Mouse (Mus musculus): ENCODE measurements at regions not wholly inside any gene's neighbourhood (a gene's known extent, or its start where the extent isn't known, plus 50 kb on each side); places are given as distances from the start of the nearest gene placed in this dataset.

GRCm38 (mm10) chr13:107541635-107541955 lies 502.7 kb upstream of the Smim15 start:
- DNase-seq (ENCODE audit: low read depth, low spot score) = no peak

GRCm38 (mm10) chr13:107540784-107541634 lies 503.2 kb upstream of the Smim15 start:
- DNase-seq (ENCODE audit: low read depth, low spot score) = peak; percentile 67

- DNase-seq (ENCODE audit: low read depth, low spot score) = no peak
Observed at GRCm38 (mm10) chr13:107540305-107540704, 503.9 kb upstream of the Smim15 start.

DNA sequence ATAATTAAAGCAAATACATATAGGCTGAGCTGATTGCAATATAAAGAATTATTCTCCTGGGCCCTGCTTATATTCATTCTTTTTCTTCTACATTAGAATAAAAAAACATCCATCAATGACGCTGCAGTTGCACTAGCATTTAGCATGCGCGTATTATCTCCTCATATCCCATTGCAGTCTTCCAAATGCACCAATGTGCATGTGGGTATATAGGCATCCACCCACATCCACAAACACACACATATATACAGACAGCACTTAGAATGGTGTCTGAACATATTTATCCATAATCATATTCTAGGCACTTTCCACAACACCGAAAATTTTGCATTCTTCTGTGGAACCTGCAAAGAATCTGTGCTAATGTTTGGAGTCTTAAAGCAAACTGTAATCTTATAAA lies 504.4 kb upstream of the Smim15 start:
- DNase-seq (ENCODE audit: low read depth, low spot score) = no peak

DNA sequence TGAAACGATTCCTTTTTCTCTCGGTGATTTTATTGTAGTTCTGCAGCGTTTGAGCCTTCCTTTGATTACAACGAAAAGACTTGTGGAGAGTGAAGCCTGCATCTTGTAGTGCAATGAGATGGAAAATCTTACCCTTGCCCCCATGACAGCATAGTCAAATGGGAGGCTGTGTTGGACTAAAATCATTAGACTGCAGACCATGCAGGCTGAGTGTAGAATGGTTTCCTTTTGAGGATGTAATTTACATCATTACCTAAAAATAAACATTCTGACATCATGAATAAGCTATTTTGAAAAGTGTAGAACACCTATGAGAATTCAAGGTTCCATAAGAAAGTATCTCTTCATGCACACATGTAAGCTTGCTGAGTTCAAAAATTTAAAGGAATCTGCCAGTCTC lies 504.9 kb upstream of the Smim15 start:
- DNase-seq (ENCODE audit: low read depth, low spot score) = no peak

DNA sequence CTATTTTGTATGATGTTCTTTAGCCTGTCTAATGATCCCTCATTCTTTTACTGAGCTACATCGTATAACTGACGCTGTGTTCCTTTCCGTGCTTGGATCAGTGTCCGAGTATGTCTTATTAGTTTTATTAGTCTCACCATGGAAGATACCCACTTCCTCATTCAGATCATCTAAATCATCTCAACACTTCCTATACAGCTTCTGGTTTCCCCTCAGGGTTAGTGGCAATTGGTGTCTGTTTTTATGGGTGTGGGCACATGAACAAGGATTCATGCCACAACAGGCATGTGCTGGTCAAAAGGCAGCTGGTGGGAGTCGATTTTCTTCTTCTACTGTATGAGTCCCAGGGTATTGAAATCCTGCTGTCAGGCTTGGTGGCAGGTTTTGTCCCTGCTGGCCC lies 509.0 kb upstream of the Smim15 start:
- DNase-seq (ENCODE audit: low read depth, low spot score) = no peak

GRCm38 (mm10) chr13:107533323-107533722 lies 510.9 kb upstream of the Smim15 start:
- DNase-seq (ENCODE audit: low read depth, low spot score) = no peak

DNA sequence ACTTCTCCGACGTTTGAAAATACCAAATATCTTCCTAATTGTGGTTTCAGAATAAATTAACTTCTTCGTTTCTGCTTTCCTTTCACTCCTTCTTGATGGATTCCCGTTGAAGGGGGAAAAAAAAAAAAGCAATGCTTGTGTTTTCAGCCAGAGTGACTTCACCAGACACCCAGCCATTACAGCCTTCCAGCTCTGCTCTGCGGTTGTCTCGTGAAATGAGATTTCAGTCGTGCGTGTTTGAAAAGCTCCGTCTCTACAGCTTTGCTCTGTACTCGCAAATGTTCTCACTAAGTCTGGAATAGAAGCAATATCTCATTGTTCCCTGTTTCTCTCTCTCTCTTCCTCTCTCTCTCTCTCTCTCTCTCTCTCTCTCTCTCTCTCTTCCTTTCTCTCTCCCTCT lies 509.6 kb upstream of the Kif2a start:
- peak; percentile 30 for DNase-seq (ENCODE audit: low read depth, low spot score)

GRCm38 (mm10) chr13:107531026-107531425 lies 509.1 kb upstream of the Kif2a start:
- DNase-seq (ENCODE audit: low read depth, low spot score) = no peak

- DNase-seq (ENCODE audit: low read depth, low spot score) = no peak
Observed at GRCm38 (mm10) chr13:107530392-107530791, 508.5 kb upstream of the Kif2a start.

DNA sequence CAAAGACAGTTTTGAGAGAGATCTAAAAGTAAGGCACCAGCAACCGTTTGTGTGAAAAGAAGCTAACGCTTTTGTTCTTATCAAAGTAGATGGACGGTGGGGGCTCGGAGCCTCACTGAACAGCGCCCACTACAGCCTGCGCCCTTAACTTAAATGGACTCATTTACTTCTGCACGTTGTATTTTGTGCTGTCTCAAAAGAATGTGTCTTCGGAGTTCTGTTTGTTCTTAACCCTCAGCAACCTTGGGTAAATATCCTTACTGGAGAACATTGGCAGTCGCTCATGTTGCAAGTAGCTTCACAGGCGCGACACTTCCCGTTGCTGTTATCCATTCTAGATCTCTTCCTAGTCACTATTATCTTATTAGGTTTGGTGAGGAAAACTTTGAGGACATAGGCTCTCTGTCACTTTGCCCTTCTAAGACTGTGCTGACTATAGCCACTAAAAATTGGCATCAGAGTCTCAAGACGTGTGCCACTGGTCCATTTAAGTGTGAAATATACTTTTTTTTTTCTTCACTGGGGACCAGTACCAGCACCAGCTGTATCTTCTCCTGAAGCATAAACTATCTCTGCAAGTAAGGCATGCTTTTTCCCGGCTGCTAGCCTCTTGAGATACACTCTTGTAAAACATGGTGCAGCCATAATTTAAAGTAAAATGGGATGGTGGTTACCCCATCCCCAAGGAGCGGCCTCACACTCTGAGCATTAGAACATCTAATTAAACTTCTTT lies 507.0 kb upstream of the Kif2a start:
- no peak for DNase-seq (ENCODE audit: low read depth, low spot score)

DNA sequence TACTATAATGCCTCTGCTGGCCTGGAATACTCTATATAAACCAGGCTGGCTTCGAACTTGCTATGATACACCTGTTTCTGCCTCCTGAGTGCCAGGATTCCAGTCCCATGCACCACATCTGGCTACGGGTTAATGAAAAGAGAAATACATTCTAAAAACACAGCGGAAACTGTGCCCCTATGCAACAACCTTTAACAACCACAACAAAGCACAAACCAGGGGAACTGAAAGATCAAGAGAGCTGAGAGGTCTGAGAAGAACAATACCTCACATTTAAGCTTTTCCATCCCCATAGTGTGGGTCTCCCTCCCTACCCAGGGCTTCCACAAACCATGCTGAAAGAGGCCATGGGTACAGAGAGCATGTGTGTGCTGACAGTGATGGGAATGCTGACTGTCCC lies 501.0 kb upstream of the Kif2a start:
- no peak for DNase-seq (ENCODE audit: low read depth, low spot score)

GRCm38 (mm10) chr13:107514236-107514635 lies 492.3 kb upstream of the Kif2a start:
- no peak for DNase-seq (ENCODE audit: low read depth, low spot score)

GRCm38 (mm10) chr13:107513274-107514146 lies 491.6 kb upstream of the Kif2a start:
- DNase-seq (ENCODE audit: low read depth, low spot score) = no peak

DNA sequence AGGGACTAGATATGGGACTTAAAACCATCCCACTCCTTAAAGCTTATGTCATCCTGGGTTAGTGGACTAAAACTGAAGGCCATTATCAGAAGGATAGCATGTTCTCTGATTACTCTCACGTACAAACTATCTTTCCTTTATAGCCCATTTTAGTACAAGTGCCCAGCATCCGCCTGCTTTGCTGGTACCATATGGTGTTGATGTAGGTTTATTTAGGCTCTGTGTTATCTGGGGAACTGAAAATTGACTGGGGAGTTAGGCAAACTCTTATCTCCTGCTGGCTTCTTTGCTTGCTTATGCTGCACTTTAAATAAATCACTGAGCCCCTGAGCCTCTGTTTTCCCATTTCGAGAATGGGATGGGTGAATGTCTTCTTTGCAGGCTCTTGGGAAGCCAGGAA lies 485.4 kb upstream of the Kif2a start:
- DNase-seq (ENCODE audit: low read depth, low spot score) = peak; percentile 52

- no peak for DNase-seq (ENCODE audit: low read depth, low spot score)
Observed at GRCm38 (mm10) chr13:107506832-107507231, 484.9 kb upstream of the Kif2a start.

- no peak for DNase-seq (ENCODE audit: low read depth, low spot score)
Observed at GRCm38 (mm10) chr13:107505318-107505717, 483.4 kb upstream of the Kif2a start.

DNA sequence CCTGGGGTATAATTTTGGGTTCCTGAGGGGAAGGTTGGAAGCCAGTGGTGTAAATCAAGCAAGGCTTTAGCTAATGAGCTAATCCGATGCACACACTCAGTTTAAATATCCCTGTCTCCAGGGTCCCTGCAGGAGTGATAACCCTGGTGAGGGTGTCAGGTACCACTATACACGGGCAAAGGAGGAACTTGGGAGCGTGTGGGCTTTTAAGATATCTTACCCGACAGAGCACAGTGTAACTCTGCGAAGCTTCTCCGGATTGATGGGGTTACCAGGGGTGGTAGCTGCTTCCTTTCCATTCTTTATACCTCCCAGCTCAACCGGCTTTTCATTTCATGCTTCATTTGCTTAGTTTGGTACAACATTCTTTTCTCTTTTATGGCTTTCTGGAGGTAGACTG lies 480.3 kb upstream of the Kif2a start:
- DNase-seq (ENCODE audit: low read depth, low spot score) = no peak

DNA sequence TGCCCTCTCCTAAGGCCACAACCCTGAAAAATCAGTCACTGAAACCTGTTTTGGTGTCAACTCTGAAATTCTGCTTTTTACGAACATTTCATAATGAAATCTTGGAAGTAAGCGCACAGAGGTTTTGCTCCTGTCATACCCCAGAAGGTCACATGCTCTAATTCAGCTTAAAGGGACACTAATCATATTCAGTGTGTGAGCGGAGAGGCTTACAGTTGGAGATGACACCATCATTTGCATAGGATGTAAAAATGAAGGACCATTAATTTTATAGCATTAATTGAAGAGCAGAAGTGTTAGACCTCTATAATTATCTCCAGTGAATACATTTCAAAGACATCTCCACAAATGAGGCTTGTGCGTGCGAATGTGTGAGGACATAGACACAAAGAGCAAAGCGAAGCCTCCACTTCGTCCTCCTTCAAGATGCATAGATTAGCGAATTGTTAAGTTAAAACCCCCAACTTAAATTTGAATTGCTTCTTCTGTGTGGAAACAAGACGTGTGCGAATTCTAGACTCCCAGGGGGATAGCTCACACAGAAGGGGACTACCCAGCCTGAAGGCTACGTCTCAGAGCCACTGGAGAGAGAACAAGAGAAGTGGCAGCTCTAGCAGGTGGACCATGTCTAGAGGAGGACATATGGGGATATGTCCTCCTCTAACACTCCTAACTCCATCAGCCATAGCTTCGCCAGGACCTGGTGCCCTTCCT lies 479.0 kb upstream of the Kif2a start:
- DNase-seq (ENCODE audit: low read depth, low spot score) = no peak

GRCm38 (mm10) chr13:107499296-107499695 lies 477.4 kb upstream of the Kif2a start:
- DNase-seq (ENCODE audit: low read depth, low spot score) = no peak

- DNase-seq (ENCODE audit: low read depth, low spot score) = no peak
Observed at GRCm38 (mm10) chr13:107495161-107495732, 473.3 kb upstream of the Kif2a start.

Measured in brain, adult 2 months (tissue).